Mouse (Mus musculus): ENCODE measurements around the gene Calr4. TPM values are rescaled to one million over a fixed set of nuclear protein-coding genes. Genes with fewer than 3 reads are reported as not detected.

Gene Calr4
- polyA plus RNA-seq (2015; fragmentation: Nextera tagmentation; extraction: Ambion mirVana): 0.09 TPM in 1 of 2 replicates, not detected in the other

GRCm38 (mm10) chr4:109234185-109234584 lies at the start of gene Calr4:
Gene Calr4 (plus strand): TSS chr4:109234485.
- WGBS: 70% methylated on average over 2 of the region's 2 CpGs

GRCm38 (mm10) chr4:109185616-109186405 lies 48.5 kb upstream of the Calr4 start:
- 69% methylated on average over 8 of the region's 8 CpGs for WGBS
- no peak for ATAC-seq (replicated peaks; ENCODE audit: extremely low read depth, insufficient read depth, low FRiP score)
- no peaks in the 10 kb centered on the region; the same call in 1 of the 2 replicates for H3K4me1 ChIP-seq (ENCODE audit: control insufficient read depth, insufficient read depth, low read length)
- H3K27me3 ChIP-seq (ENCODE audit: control insufficient read depth, insufficient read depth, low read length): no peaks in the 10 kb centered on the region
- H3K27ac ChIP-seq (ENCODE audit: low read length): no peak overlapping the region
- no peaks in the 10 kb centered on the region for H3K36me3 ChIP-seq (ENCODE audit: control insufficient read depth, insufficient read depth)
- no peak overlapping the region for H3K4me3 ChIP-seq (ENCODE audit: low read length)
- no peak overlapping the region for H3K4me2 ChIP-seq (ENCODE audit: low read depth, low read length)
- no peak overlapping the region for H3K9ac ChIP-seq (ENCODE audit: low read length)
- H3K9me3 ChIP-seq (replicated peaks; ENCODE audit: control insufficient read depth, low read length): no peaks in the 10 kb centered on the region

More at GRCm38 (mm10) chr4:109234185-109234584, at the start of gene Calr4:
- Histone ChIP-seq H3K4me3 (ENCODE audit: low read length) (no peak within 1 kb of the TSS), H3K4me1 (ENCODE audit: control insufficient read depth, insufficient read depth, low read length) (no peaks in the 10 kb centered on the region), H3K4me2 (ENCODE audit: low read depth, low read length) (no peak within 1 kb of the TSS), H3K9me3 (replicated peaks; ENCODE audit: control insufficient read depth, low read length) (no peaks in the 10 kb centered on the region), H3K9ac (ENCODE audit: low read length) (no peak within 1 kb of the TSS), H3K27me3 (ENCODE audit: control insufficient read depth, insufficient read depth, low read length) (no peaks in the 10 kb centered on the region), H3K36me3 (ENCODE audit: control insufficient read depth, insufficient read depth) (no peaks in the 10 kb centered on the region), H3K27ac (ENCODE audit: low read length) (no peak within 1 kb of the TSS)
- ATAC-seq (replicated peaks; ENCODE audit: extremely low read depth, insufficient read depth, low FRiP score): no peak

GRCm38 (mm10) chr4:109191598-109191997 lies 42.7 kb upstream of the Calr4 start:
- H3K4me3 ChIP-seq (ENCODE audit: low read length): peak overlapping the region; percentile 24
- peak; percentile 37 for ATAC-seq (replicated peaks; ENCODE audit: extremely low read depth, insufficient read depth, low FRiP score)
- H3K27ac ChIP-seq (ENCODE audit: low read length): peak overlapping the region; percentile 82
- H3K9me3 ChIP-seq (replicated peaks; ENCODE audit: control insufficient read depth, low read length): no peaks in the 10 kb centered on the region
- H3K36me3 ChIP-seq (ENCODE audit: control insufficient read depth, insufficient read depth): no peaks in the 10 kb centered on the region
- H3K27me3 ChIP-seq (ENCODE audit: control insufficient read depth, insufficient read depth, low read length): no peaks in the 10 kb centered on the region
- WGBS: 39% methylated on average over 10 of the region's 10 CpGs
- peak overlapping the region; percentile 40; the same call in 1 of the 2 replicates for H3K9ac ChIP-seq (ENCODE audit: low read length)
- peak overlapping the region; percentile 54 for H3K4me2 ChIP-seq (ENCODE audit: low read depth, low read length)
- H3K4me1 ChIP-seq (ENCODE audit: control insufficient read depth, insufficient read depth, low read length): peaks cover 19% of the 10 kb centered on the region

GRCm38 (mm10) chr4:109193886-109194285 lies 40.4 kb upstream of the Calr4 start:
- WGBS: 86% methylated on average over 5 of the region's 5 CpGs

GRCm38 (mm10) chr4:109195900-109196629 lies 38.2 kb upstream of the Calr4 start:
- Histone ChIP-seq H3K27ac (ENCODE audit: low read length) (peak overlapping the region; percentile 21; the same call in 1 of the 2 replicates), H3K27me3 (ENCODE audit: control insufficient read depth, insufficient read depth, low read length) (no peaks in the 10 kb centered on the region), H3K9ac (ENCODE audit: low read length) (no peak overlapping the region), H3K9me3 (replicated peaks; ENCODE audit: control insufficient read depth, low read length) (no peaks in the 10 kb centered on the region), H3K36me3 (ENCODE audit: control insufficient read depth, insufficient read depth) (no peaks in the 10 kb centered on the region), H3K4me3 (ENCODE audit: low read length) (no peak overlapping the region), H3K4me1 (ENCODE audit: control insufficient read depth, insufficient read depth, low read length) (peaks cover 22% of the 10 kb centered on the region), H3K4me2 (ENCODE audit: low read depth, low read length) (no peak overlapping the region)
- ATAC-seq (replicated peaks; ENCODE audit: extremely low read depth, insufficient read depth, low FRiP score): no peak
- 63% methylated on average over 7 of the region's 7 CpGs for WGBS

More at GRCm38 (mm10) chr4:109193886-109194285, 40.4 kb upstream of the Calr4 start:
- Histone ChIP-seq H3K4me2 (ENCODE audit: low read depth, low read length) (no peak overlapping the region), H3K4me3 (ENCODE audit: low read length) (no peak overlapping the region), H3K27me3 (ENCODE audit: control insufficient read depth, insufficient read depth, low read length) (no peaks in the 10 kb centered on the region), H3K9me3 (replicated peaks; ENCODE audit: control insufficient read depth, low read length) (no peaks in the 10 kb centered on the region), H3K4me1 (ENCODE audit: control insufficient read depth, insufficient read depth, low read length) (peaks cover 19% of the 10 kb centered on the region), H3K27ac (ENCODE audit: low read length) (no peak overlapping the region), H3K9ac (ENCODE audit: low read length) (no peak overlapping the region), H3K36me3 (ENCODE audit: control insufficient read depth, insufficient read depth) (no peaks in the 10 kb centered on the region)
- ATAC-seq (replicated peaks; ENCODE audit: extremely low read depth, insufficient read depth, low FRiP score): no peak

- no peak for ATAC-seq (replicated peaks; ENCODE audit: extremely low read depth, insufficient read depth, low FRiP score)
- Histone ChIP-seq H3K27ac (ENCODE audit: low read length) (no peak overlapping the region), H3K27me3 (ENCODE audit: control insufficient read depth, insufficient read depth, low read length) (no peaks in the 10 kb centered on the region), H3K4me3 (ENCODE audit: low read length) (no peak overlapping the region), H3K36me3 (ENCODE audit: control insufficient read depth, insufficient read depth) (no peaks in the 10 kb centered on the region), H3K4me2 (ENCODE audit: low read depth, low read length) (no peak overlapping the region), H3K4me1 (ENCODE audit: control insufficient read depth, insufficient read depth, low read length) (peaks cover 16% of the 10 kb centered on the region), H3K9me3 (replicated peaks; ENCODE audit: control insufficient read depth, low read length) (no peaks in the 10 kb centered on the region), H3K9ac (ENCODE audit: low read length) (no peak overlapping the region)
- 92% methylated on average over 4 of the region's 4 CpGs for WGBS
These were observed 35.2 kb upstream of the Calr4 start for GRCm38 (mm10) chr4:109199069-109199468.

GRCm38 (mm10) chr4:109201582-109202424 lies 32.5 kb upstream of the Calr4 start, which contains the start of gene Osbpl9:
Gene Osbpl9 (minus strand): TSS chr4:109202272.
- Histone ChIP-seq H3K4me1 (ENCODE audit: control insufficient read depth, insufficient read depth, low read length) (peaks cover 9% of the 10 kb centered on the region), H3K27ac (ENCODE audit: low read length) (peak within 1 kb of the TSS; percentile 98), H3K9ac (ENCODE audit: low read length) (peak within 1 kb of the TSS; percentile 82), H3K4me2 (ENCODE audit: low read depth, low read length) (peak within 1 kb of the TSS; percentile 90), H3K36me3 (ENCODE audit: control insufficient read depth, insufficient read depth) (no peaks in the 10 kb centered on the region), H3K27me3 (ENCODE audit: control insufficient read depth, insufficient read depth, low read length) (no peaks in the 10 kb centered on the region), H3K9me3 (replicated peaks; ENCODE audit: control insufficient read depth, low read length) (no peaks in the 10 kb centered on the region), H3K4me3 (ENCODE audit: low read length) (peak within 1 kb of the TSS; percentile 84)
- peak; percentile 98 for ATAC-seq (replicated peaks; ENCODE audit: extremely low read depth, insufficient read depth, low FRiP score)
- under 1% methylated on average over 59 of the region's 59 CpGs for whole genome bisulfite sequencing

- ATAC-seq (replicated peaks; ENCODE audit: extremely low read depth, insufficient read depth, low FRiP score): no peak
- H3K4me3 ChIP-seq (ENCODE audit: low read length): no peak overlapping the region
- H3K4me2 ChIP-seq (ENCODE audit: low read depth, low read length): no peak overlapping the region
- H3K27ac ChIP-seq (ENCODE audit: low read length): no peak overlapping the region
- H3K27me3 ChIP-seq (ENCODE audit: control insufficient read depth, insufficient read depth, low read length): no peaks in the 10 kb centered on the region
- H3K4me1 ChIP-seq (ENCODE audit: control insufficient read depth, insufficient read depth, low read length): peaks cover 9% of the 10 kb centered on the region
- WGBS: 77% methylated on average over 1 of the region's 1 CpGs
- H3K9ac ChIP-seq (ENCODE audit: low read length): no peak overlapping the region
- no peaks in the 10 kb centered on the region for H3K9me3 ChIP-seq (replicated peaks; ENCODE audit: control insufficient read depth, low read length)
- no peaks in the 10 kb centered on the region for H3K36me3 ChIP-seq (ENCODE audit: control insufficient read depth, insufficient read depth)
These were observed 30.4 kb upstream of the Calr4 start for GRCm38 (mm10) chr4:109203931-109204330.
